Mouse (Mus musculus): ENCODE data around the gene Slc10a4. TPM values are rescaled to one million over a fixed set of nuclear protein-coding genes. Genes with fewer than 3 reads are reported as not detected.

Slc10a4 gene
- 0.05 TPM in 1 of 2 replicates, not detected in the other for polyA plus RNA-seq (2012)

GRCm38 (mm10) chr5:73006784-73007581, at the start of gene Slc10a4:
Gene Slc10a4, plus strand, starts transcription at chr5:73006883.

GRCm38 (mm10) chr5:72974602-72975001, 32.1 kb upstream of the Slc10a4 start, which contains the start of gene Gm10135:
Gene Gm10135, minus strand, starts transcription at chr5:72974702.

Other genes with a start within 250 kb of the Slc10a4 start
- 2.0 and 2.3 TPM in 2 replicates for gene Tec, start 138.4 kb upstream of the Slc10a4 start, polyA plus RNA-seq (2012)
- 15.8 and 16.0 TPM in 2 replicates for gene Slain2, start 92.6 kb upstream of the Slc10a4 start, polyA plus RNA-seq (2012)
- gene Gm10135, start 32.2 kb upstream of the Slc10a4 start, polyA plus RNA-seq (2012) = 1.3 TPM in 1 of 2 replicates, not detected in the other
- gene Fryl, start 249.7 kb downstream of the Slc10a4 start, polyA plus RNA-seq (2012) = 64.6 and 89.4 TPM in 2 replicates

Data from megakaryocyte-erythroid progenitor cell, adult 5 weeks (primary cell).